Mouse (Mus musculus) monocyte, adult 5-6 weeks (primary cell): ENCODE results near the gene Sgk1. TPM values are rescaled to one million over a fixed set of nuclear protein-coding genes. Genes with fewer than 3 reads are reported as not detected.

Experiments used
- ATAC-seq: fragments of 153-309, 156-312 bp; replicated peaks from 2 replicates; pipeline ENCODE4 v1.8.0; 2017; ENCODE audit warnings: mild to moderate bottlenecking; ENCODE audit not compliant: low TSS enrichment, insufficient number of reproducible peaks, severe bottlenecking, poor library complexity, low FRiP score
- total RNA-seq: library from RNA; stranded (forward); fragments of 200-1000, 200-491, 200-594 nt; gene quantifications from 3 replicates; pipeline ENCODE4 v1.2.3, GENCODE M21; 2017

Gene Sgk1
- total RNA-seq, 1 experiment from 2014 or later: 475 TPM

- no peak for ATAC-seq
These were observed 136.6 kb downstream of the Sgk1 start for GRCm38 (mm10) chr10:22018618-22019017.

- no peak for ATAC-seq
These were observed 152.3 kb downstream of the Sgk1 start for GRCm38 (mm10) chr10:22034303-22034702.

GRCm38 (mm10) chr10:22036256-22036655 lies 154.3 kb downstream of the Sgk1 start:
- ATAC-seq: 0 out of 2 replicates have a peak, but pooled peaks have one; percentile 53

Other genes starting within 250 kb of the Sgk1 start
- not detected in 3 replicates for gene 4930444G20Rik, start 185.9 kb downstream of the Sgk1 start, total RNA-seq